Mouse (Mus musculus) midbrain, embryonic 11.5 days (tissue): ENCODE data around the gene Eef1a2. TPM values are rescaled to one million over a fixed set of nuclear protein-coding genes. Genes with fewer than 3 reads are reported as not detected.

ENCODE experiments used
- ATAC-seq: fragments of 200-750 bp; cut with Nextera tagmentation; 2 replicates; pipeline ENCODE4 v1.8.0; 2017; ENCODE audit warnings: moderate TSS enrichment, moderate library complexity; ENCODE audit not compliant: low FRiP score
- DNase-seq: peaks from one replicate; pipeline ENCODE4 v3.0.0; 2015; ENCODE audit warnings: low spot score; ENCODE audit errors: missing footprints
- H3K27ac ChIP-seq: fragments of 300-500 bp; sonication (generic); 2 replicates; pipeline ENCODE4 v1.5.1; 2014; ENCODE audit warnings: low read depth, low read length
- H3K27me3 ChIP-seq: fragments of 300-500 bp; sonication (generic); 2 replicates; pipeline ENCODE4 v1.6.1; 2014; ENCODE audit warnings: mild to moderate bottlenecking, low read length, moderate library complexity, mixed read lengths; ENCODE audit not compliant: control insufficient read depth, insufficient read depth
- H3K36me3 ChIP-seq: fragments of 300-500 bp; sonication (generic); 2 replicates; pipeline ENCODE4 v1.6.1; 2014; ENCODE audit warnings: mild to moderate bottlenecking, low read length, moderate library complexity, mixed read lengths; ENCODE audit not compliant: control insufficient read depth, insufficient read depth
- H3K4me1 ChIP-seq: fragments of 300-500 bp; sonication (generic); 2 replicates; pipeline ENCODE4 v1.6.1; 2014; ENCODE audit warnings: low read length; ENCODE audit not compliant: control insufficient read depth, insufficient read depth
- H3K4me2 ChIP-seq: fragments of 300-500 bp; sonication (generic); 2 replicates; pipeline ENCODE4 v1.6.1; 2014; ENCODE audit warnings: mild to moderate bottlenecking, moderate library complexity
- H3K4me3 ChIP-seq: fragments of 300-500 bp; sonication (generic); 2 replicates; pipeline ENCODE4 v1.5.1; 2014; ENCODE audit warnings: low read depth, low read length
- H3K9ac ChIP-seq: fragments of 300-500 bp; sonication (generic); 2 replicates; pipeline ENCODE4 v1.6.1; 2014; ENCODE audit warnings: low read length
- H3K9me3 ChIP-seq: fragments of 300-500 bp; sonication (generic); 2 replicates; pipeline ENCODE4 v1.6.1; 2016; ENCODE audit warnings: low read length; ENCODE audit not compliant: control insufficient read depth
- WGBS: fragments of 180-500 bp; shearing (Covaris S2); extraction: QIAGEN DNeasy Blood & Tissue Kit; methylation state at CpG from one replicate; pipeline ENCODE4 v1.1.7; 2014; 5-methylcytosine and 5-hydroxymethylcytosine counted together
- polyA plus RNA-seq: library from polyadenylated mRNA; unstranded; fragments of >200 nt; fragmentation: Nextera tagmentation; extraction: Ambion mirVana; gene quantifications from 2 replicates; pipeline ENCODE4 v1.2.1, GENCODE M21; 2014

Gene Eef1a2
- polyA plus RNA-seq, 1 experiment from 2014 or later, result 0.94 TPM

- DNase-seq (peak; percentile 64), ATAC-seq (no peak)
- Histone ChIP-seq H3K4me3 (no peak overlapping the region), H3K9ac (no peak overlapping the region), H3K9me3 (no peaks in the 10 kb centered on the region), H3K4me1 (peaks cover 3% of the 10 kb centered on the region; the same call in 1 of the 2 replicates), H3K4me2 (no peak overlapping the region), H3K36me3 (no peaks in the 10 kb centered on the region), H3K27ac (no peak overlapping the region), H3K27me3 (peaks cover 2% of the 10 kb centered on the region)
- WGBS, result 58% methylated on average over 2 of the region's 2 CpGs
These were observed 13.1 kb downstream of the Eef1a2 start for GRCm38 (mm10) chr2:181143509-181144276.

GRCm38 (mm10) chr2:181142703-181143135 is 14.1 kb downstream of the Eef1a2 start:
- no peak for ATAC-seq
- DNase-seq, result peak; percentile 53
- Histone ChIP-seq H3K9ac (no peak overlapping the region), H3K9me3 (no peaks in the 10 kb centered on the region), H3K4me2 (no peak overlapping the region), H3K4me3 (no peak overlapping the region), H3K27me3 (peaks cover 3% of the 10 kb centered on the region; the same call in 1 of the 2 replicates), H3K4me1 (peaks cover 3% of the 10 kb centered on the region; the same call in 1 of the 2 replicates), H3K27ac (no peak overlapping the region), H3K36me3 (no peaks in the 10 kb centered on the region)
- 70% methylated on average over 8 of the region's 8 CpGs for WGBS

GRCm38 (mm10) chr2:181139641-181140193 is 17.1 kb downstream of the Eef1a2 start:
- no peak overlapping the region for H3K27ac ChIP-seq
- ATAC-seq (no peak), DNase-seq (no peak)
- H3K4me1 ChIP-seq, result peaks cover under 1% of the 10 kb centered on the region
- H3K9me3 ChIP-seq, result no peaks in the 10 kb centered on the region
- 90% methylated on average over 5 of the region's 5 CpGs for WGBS
- no peak overlapping the region for H3K9ac ChIP-seq
- H3K27me3 ChIP-seq, result peaks cover 23% of the 10 kb centered on the region
- no peaks in the 10 kb centered on the region for H3K36me3 ChIP-seq
- H3K4me2 ChIP-seq, result no peak overlapping the region
- no peak overlapping the region for H3K4me3 ChIP-seq

GRCm38 (mm10) chr2:181136934-181137333 is 19.9 kb downstream of the Eef1a2 start:
- WGBS, result 6% methylated on average over 6 of the region's 6 CpGs

GRCm38 (mm10) chr2:181135446-181135818 is 21.4 kb downstream of the Eef1a2 start:
- H3K4me2 ChIP-seq, result peak overlapping the region; percentile 89
- H3K9ac ChIP-seq, result peak overlapping the region; percentile 70
- peaks cover 6% of the 10 kb centered on the region for H3K4me1 ChIP-seq
- H3K4me3 ChIP-seq, result peak overlapping the region; percentile 62
- 0 out of 2 replicates have a peak, but pooled peaks have one; percentile 4 for ATAC-seq
- 15% methylated on average over 4 of the region's 4 CpGs for WGBS
- peaks cover 36% of the 10 kb centered on the region for H3K27me3 ChIP-seq
- H3K9me3 ChIP-seq, result no peaks in the 10 kb centered on the region
- H3K27ac ChIP-seq, result no peak overlapping the region
- DNase-seq, result peak; percentile 91
- H3K36me3 ChIP-seq, result no peaks in the 10 kb centered on the region

More at GRCm38 (mm10) chr2:181136934-181137333, 19.9 kb downstream of the Eef1a2 start:
- DNase-seq (peak; percentile 90), ATAC-seq (no peak)
- Histone ChIP-seq H3K9ac (no peak overlapping the region), H3K4me3 (no peak overlapping the region), H3K27ac (no peak overlapping the region), H3K27me3 (peaks cover 36% of the 10 kb centered on the region), H3K4me2 (no peak overlapping the region), H3K4me1 (peaks cover 6% of the 10 kb centered on the region), H3K9me3 (no peaks in the 10 kb centered on the region), H3K36me3 (no peaks in the 10 kb centered on the region)

GRCm38 (mm10) chr2:181134591-181135445 is 22.0 kb downstream of the Eef1a2 start, which contains the start of gene Kcnq2:
Gene Kcnq2 (minus strand): TSS chr2:181135300.
- H3K36me3 ChIP-seq, result no peaks in the 10 kb centered on the region
- peak within 1 kb of the TSS; percentile 70 for H3K9ac ChIP-seq
- peak within 1 kb of the TSS; percentile 62 for H3K4me3 ChIP-seq
- H3K9me3 ChIP-seq, result no peaks in the 10 kb centered on the region
- ATAC-seq (peak; percentile 74), DNase-seq (peak; percentile 94)
- peaks cover 6% of the 10 kb centered on the region for H3K4me1 ChIP-seq
- H3K4me2 ChIP-seq, result peak within 1 kb of the TSS; percentile 89
- WGBS, result under 1% methylated on average over 100 of the region's 104 CpGs
- H3K27me3 ChIP-seq, result peaks cover 36% of the 10 kb centered on the region
- peak within 1 kb of the TSS; percentile 71 for H3K27ac ChIP-seq

GRCm38 (mm10) chr2:181133837-181134590 is 22.8 kb downstream of the Eef1a2 start:
- ATAC-seq (peak; percentile 89), DNase-seq (peak; percentile 91)
- 6% methylated on average over 22 of the region's 22 CpGs for WGBS
- peak overlapping the region; percentile 62 for H3K4me3 ChIP-seq
- H3K4me2 ChIP-seq, result peak overlapping the region; percentile 89
- H3K4me1 ChIP-seq, result peaks cover 6% of the 10 kb centered on the region
- H3K27me3 ChIP-seq, result peaks cover 36% of the 10 kb centered on the region
- H3K27ac ChIP-seq, result peak overlapping the region; percentile 71
- no peaks in the 10 kb centered on the region for H3K36me3 ChIP-seq
- no peaks in the 10 kb centered on the region for H3K9me3 ChIP-seq
- H3K9ac ChIP-seq, result peak overlapping the region; percentile 70

GRCm38 (mm10) chr2:181130245-181130644 is 26.6 kb downstream of the Eef1a2 start:
- Histone ChIP-seq H3K9ac (no peak overlapping the region), H3K4me2 (no peak overlapping the region), H3K4me1 (peaks cover 6% of the 10 kb centered on the region), H3K27me3 (peaks cover 19% of the 10 kb centered on the region), H3K27ac (no peak overlapping the region), H3K36me3 (no peaks in the 10 kb centered on the region), H3K4me3 (no peak overlapping the region), H3K9me3 (no peaks in the 10 kb centered on the region)
- DNase-seq, result peak; percentile 35
- no peak for ATAC-seq
- 85% methylated on average over 4 of the region's 4 CpGs for WGBS
